Mouse (Mus musculus): Measurements from ENCODE around the gene Ptprr. TPM values are rescaled to one million over a fixed set of nuclear protein-coding genes. Genes with fewer than 3 reads are reported as not detected.

The Ptprr gene
- total RNA-seq, 2 experiments from 2014 or later = 17.0 TPM

DNA sequence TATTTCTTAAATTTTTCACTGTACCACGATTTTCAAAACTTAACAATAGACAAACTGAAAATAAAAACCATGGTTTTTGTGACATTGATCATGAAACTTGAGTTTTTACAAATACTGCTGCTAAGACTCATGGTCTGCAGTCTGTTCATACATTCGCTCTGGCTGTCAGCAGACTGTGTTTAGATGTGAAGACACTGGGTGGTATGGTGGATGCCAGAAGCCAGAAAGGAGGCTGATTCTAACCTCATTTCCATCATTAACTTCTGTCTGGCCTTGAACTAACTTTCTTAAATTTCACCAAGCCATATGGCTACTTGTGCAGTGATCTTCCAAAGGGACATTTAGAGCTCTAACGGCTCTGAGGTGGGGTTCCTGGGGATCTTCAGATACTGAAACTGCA, 112.4 kb downstream of the Ptprr start:
- no peak for TF ChIP-seq CTCF (conservative IDR thresholded peaks at IDR 0.05)
- H3K27ac ChIP-seq = no peak overlapping the region
- DNase-seq (ENCODE audit: low spot score in 2 of 2) = no peak
- no peak overlapping the region for H3K4me3 ChIP-seq

DNA sequence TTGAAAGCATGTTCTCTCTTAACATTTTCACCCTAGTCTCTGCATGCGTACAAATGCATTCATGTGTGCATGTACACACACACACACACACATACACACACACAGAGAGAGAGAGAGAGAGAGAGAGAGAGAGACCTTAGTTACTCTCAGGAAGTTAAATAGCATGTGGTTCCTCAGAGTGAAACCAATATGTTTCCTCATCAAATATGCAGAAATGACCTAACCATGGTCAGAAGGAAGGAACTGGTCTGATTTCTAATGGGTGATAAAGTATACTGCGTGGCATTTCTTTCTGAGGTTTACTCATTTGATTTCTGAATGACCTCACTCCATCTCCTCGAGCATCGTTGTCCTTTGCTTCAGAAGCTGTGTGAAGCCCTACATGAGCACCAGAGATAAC, 113.2 kb downstream of the Ptprr start:
- Histone ChIP-seq H3K27ac (no peak overlapping the region), H3K4me3 (no peak overlapping the region)
- DNase-seq (ENCODE audit: low spot score in 2 of 2) = no peak
- no peak for TF ChIP-seq CTCF (conservative IDR thresholded peaks at IDR 0.05)

DNA sequence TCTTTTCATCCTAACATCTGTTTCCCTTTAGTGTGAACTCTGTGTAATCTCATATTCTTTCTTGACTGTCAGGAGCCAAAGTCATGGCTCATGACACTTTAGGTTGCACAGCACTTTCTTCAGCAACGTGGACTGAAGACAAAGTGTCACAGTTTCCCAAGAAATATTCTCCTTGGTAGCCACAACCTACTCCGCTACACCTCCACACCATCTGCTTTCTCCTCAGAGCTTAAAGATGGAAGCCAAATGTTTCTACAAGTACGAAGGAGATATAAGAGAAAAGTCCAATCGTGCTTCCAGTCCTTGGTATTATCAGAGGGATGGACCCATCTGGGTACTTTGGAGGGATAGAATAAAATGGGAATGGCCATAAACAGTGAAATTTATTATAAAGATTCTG, 114.2 kb downstream of the Ptprr start:
- no peak overlapping the region for H3K27ac ChIP-seq
- DNase-seq (ENCODE audit: low spot score in 2 of 2) = no peak
- no peak overlapping the region for H3K4me3 ChIP-seq
- TF ChIP-seq CTCF (conservative IDR thresholded peaks at IDR 0.05) = no peak

DNA sequence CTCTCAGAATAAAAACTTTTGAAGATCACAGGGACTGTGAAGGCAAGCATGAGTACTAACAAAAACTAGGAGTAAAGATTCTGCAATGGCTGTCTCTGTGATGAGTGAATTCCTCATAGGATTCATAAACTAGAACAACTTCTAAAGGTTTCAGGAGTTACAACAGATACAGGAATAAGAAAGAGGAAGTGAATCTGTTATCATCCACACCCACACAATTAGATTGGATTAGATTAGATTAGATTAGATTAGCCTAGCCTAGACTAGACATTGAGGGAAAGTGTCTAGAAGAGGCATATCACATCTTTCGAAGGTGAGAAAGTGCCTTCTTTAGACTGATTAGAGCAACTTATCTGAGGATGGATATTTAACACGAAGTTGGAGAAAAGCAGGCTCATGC, 117.2 kb downstream of the Ptprr start:
- H3K27ac ChIP-seq = no peak overlapping the region
- TF ChIP-seq CTCF (conservative IDR thresholded peaks at IDR 0.05) = no peak
- no peak for DNase-seq (ENCODE audit: low spot score in 2 of 2)
- H3K4me3 ChIP-seq = no peak overlapping the region

DNA sequence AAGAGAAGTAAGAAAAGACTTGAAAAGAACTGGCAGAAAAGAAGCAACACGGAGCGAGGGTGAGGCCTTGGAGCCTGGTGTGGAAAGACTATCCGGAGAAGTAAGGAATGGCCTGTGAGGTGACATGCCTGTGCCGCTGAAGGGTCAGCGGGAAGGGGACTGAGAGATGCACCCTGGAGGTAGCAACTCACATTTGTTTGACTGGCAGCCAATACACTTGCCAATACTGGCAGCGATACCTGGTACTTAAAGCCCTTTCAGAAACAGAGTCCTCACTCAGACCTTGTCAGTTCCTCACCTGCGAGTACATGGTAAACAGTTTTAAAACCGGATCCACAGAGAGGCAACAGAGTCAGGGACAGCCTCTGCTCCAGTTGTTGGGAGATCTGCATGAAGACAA, 122.2 kb downstream of the Ptprr start:
- H3K4me3 ChIP-seq = no peak overlapping the region
- no peak overlapping the region for H3K27ac ChIP-seq
- TF ChIP-seq CTCF (conservative IDR thresholded peaks at IDR 0.05) = no peak
- DNase-seq (ENCODE audit: low spot score in 2 of 2) = no peak

DNA sequence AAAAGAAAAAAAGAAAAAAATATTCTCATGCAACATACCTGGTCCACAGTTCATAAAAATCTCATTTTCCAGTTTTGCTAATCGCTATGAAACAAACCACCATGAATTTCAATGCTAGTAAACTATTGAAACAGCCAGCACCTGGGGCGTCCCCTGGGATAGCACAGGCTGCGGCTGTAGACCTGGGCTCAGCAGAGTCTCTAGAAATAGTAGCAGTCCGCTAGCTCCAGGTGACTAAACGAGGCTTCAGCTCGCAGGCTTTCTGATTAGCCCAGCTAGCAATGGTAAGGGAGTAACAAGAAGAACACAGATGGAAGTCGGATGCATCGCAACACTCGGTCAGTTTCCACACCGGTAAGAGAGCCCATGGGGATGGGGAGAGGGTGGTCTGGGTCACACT, 125.7 kb downstream of the Ptprr start:
- TF ChIP-seq CTCF (conservative IDR thresholded peaks at IDR 0.05) = no peak
- Histone ChIP-seq H3K4me3 (no peak overlapping the region), H3K27ac (no peak overlapping the region)
- DNase-seq (ENCODE audit: low spot score in 2 of 2) = no peak

DNA sequence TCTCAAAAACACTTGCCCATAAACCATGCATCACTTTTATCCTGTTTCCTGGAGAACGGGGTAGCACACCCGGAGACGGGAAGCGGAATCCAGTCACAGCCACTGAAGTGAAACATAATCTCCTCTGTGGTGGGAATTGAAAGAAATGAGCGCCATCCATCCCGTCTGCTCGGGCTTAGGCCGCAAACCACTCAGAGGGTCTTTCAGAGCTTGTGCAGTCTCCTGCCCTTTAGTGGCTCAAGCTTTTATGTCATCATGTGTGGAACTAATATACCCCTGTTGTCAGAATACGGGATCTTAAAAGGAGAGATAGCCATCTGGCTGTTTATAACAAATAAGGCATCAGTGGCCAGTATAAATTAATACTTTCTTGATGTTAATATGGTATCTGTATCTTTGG, 128.1 kb downstream of the Ptprr start:
- DNase-seq (ENCODE audit: low spot score in 2 of 2) = no peak
- Histone ChIP-seq H3K4me3 (no peak overlapping the region), H3K27ac (no peak overlapping the region)
- TF ChIP-seq CTCF (conservative IDR thresholded peaks at IDR 0.05) = no peak

DNA sequence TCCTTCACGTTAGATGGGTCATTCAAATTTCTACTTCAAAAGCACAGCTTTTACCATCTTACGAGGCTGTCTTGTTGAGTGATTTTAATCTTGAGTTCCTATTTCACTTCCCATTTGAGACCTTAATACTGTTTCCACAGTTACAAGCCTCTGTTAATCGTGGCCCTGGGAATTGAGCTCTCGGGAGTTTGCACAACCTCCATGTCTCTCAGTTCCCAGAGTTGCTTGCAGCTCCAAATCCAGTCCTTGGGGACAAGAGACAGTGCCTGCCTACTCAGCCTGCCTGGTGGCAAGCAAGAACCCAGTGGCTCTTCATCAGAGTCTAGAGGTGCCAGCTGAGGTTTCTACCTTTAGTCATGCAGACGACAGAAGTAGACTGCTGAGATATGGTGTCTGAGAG, 136.7 kb downstream of the Ptprr start:
- no peak for TF ChIP-seq CTCF (conservative IDR thresholded peaks at IDR 0.05)

DNA sequence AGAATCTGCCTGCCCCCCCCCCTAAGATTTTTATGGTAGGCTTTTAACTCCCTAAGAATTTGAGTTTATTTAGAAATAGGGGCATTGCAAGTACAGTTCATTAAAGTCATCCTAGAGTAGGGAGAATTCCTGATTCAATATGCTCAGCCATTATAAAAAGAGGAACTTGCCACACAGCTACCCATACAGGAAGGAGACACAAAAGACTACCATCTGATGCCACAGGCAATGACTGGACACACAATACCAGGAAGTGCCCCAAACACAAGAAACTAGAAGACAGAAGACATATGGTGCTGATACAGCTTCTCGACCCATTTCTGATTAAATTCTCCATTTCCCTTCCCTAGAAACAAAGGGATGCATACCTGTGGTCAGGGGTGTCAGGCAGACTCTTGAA, 138.7 kb downstream of the Ptprr start:
- H3K27ac ChIP-seq = no peak overlapping the region
- no peak overlapping the region for H3K4me3 ChIP-seq
- DNase-seq (ENCODE audit: low spot score in 2 of 2) = no peak
- TF ChIP-seq CTCF (conservative IDR thresholded peaks at IDR 0.05) = no peak

More for the DNA sequence above, 136.7 kb downstream of the Ptprr start:
- Histone ChIP-seq H3K4me3 (no peak overlapping the region), H3K27ac (no peak overlapping the region)
- no peak for DNase-seq (ENCODE audit: low spot score in 2 of 2)

DNA sequence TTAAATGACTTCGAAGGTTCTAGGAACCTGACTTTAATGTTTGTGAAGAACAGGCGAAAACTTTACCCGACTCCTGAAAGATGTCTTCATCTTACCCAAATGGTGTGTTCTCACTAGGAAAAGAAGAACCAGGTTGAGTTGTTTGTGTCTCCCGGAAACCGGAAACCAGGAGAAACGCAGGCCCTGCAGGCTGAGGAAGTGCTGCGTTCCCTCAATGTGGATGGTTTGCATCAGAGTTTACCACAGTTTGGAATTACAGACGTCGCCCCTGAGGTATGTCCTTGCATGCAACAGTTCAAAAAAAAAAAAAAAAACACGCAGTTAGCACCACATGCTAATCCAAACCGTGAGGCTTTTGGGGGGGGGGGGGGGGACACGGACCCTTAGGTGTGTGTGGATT, 144.3 kb downstream of the Ptprr start:
- Histone ChIP-seq H3K27ac (no peak overlapping the region), H3K4me3 (no peak overlapping the region)
- no peak for DNase-seq (ENCODE audit: low spot score in 2 of 2)
- TF ChIP-seq CTCF (conservative IDR thresholded peaks at IDR 0.05) = no peak

DNA sequence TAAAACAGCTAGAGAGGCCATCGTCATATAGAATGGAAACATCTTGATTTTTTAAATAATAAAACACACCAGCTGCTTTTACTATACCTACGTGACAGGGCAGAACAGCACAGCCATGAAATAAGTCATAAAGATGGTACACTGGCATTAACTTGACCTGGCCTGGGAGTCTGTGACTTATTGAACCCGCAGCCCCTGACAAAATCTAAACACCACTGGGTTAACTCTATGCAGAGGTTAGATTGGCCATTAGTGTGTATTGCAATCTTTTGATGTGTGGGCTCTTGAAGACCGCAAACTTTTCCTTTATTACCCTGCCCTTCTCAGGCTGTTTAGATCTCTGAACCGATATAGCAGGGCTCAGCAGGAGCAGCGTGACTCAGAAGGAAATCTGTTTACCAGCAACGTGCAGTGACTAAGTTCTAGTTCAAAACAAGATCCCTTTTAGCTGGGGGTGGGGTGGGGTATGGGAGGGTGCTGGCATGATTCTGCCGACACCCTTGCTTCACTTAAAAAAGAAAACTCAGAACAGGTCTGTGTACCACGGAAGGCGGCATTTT, 157.4 kb downstream of the Ptprr start:
- no peak overlapping the region for H3K4me3 ChIP-seq
- no peak for TF ChIP-seq CTCF (conservative IDR thresholded peaks at IDR 0.05)
- no peak for DNase-seq (ENCODE audit: low spot score in 2 of 2)
- no peak overlapping the region for H3K27ac ChIP-seq

DNA sequence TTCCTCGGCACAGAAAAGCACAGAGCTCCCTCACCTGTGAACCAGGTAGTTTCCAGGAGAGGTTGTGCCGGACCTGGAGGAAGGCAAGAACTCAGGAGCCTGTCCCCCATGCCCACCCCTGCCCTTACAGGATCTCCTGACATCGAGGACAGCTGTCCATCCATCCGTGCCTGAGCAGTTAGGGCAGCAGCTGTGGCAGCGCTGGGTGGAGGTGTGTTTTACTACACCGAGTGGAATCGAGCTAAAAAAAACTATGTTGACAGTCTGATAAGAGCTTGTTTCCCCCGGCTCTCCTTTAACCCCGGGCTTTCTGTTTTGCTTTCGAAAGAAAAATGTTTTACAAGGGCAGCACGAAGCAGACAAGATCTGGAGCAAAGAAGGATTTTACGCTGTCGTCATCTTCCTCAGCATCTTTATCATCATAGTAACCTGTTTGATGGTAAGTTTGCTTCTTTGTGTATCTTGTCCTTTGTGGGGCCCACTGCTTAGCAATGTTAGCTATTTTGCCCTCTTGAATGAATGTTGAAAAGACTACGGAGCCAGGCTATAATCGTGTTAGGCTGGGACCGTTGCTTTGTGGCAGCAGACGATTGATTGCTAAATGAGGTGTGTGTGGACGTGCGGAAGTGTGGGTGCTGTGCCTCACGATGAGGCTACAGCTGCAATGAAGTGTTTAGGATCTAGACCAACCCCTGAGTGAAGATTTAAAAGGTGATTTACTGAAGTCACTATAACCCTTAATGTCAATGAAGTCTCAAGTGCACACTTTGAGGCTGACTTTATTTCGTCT, 159.6 kb downstream of the Ptprr start:
- no peak for TF ChIP-seq CTCF (conservative IDR thresholded peaks at IDR 0.05)
- Histone ChIP-seq H3K4me3 (no peak overlapping the region), H3K27ac (no peak overlapping the region)
- no peak for DNase-seq (ENCODE audit: low spot score in 2 of 2)

DNA sequence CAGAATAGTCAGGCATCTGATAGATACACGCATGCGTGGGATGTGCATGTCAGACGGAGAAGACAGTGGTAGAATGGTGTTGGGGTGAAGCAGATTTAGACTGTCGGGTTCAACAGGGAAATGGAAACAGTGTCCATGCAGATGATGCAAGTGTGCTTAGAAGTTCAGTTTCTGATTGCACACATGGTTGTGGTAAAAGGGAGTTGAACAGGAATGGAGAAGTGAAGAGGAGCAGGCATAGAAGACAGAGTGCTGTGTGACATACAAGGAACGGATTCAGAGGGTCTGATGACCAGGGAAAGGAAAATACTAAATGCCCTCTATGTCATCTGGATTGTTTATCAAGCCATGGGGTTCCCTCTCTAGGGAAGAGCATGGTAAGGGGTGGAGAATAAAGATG, 163.2 kb downstream of the Ptprr start:
- Histone ChIP-seq H3K4me3 (no peak overlapping the region), H3K27ac (no peak overlapping the region)
- TF ChIP-seq CTCF (conservative IDR thresholded peaks at IDR 0.05) = no peak
- no peak for DNase-seq (ENCODE audit: low spot score in 2 of 2)

DNA sequence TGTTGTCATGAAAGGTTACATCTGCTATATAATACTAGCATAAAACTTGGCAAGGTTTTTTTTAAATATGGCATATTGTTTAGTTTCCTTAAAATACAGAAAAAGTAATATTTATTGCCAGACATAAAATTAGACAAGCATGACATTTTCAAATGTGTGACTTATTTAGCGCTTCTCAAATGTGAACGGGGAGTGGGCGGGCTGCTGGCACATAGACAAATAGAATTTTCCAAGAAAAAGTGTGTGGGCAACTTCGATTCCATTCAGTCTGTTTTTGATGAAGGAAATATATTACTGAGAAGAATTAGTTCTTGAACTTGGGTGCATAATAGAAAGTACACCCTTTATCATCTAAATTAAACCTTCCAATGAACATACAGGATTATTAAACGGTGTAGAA, 164.2 kb downstream of the Ptprr start:
- peak; percentile 47 to 56 for DNase-seq (ENCODE audit: low spot score in 2 of 2)

More for the DNA sequence above, 164.2 kb downstream of the Ptprr start:
- H3K4me3 ChIP-seq = no peak overlapping the region
- no peak for TF ChIP-seq CTCF (conservative IDR thresholded peaks at IDR 0.05)
- no peak overlapping the region for H3K27ac ChIP-seq

Measured in layer of hippocampus, adult 2 months (tissue).